Mouse (Mus musculus): ENCODE measurements around the gene BC048403.

The BC048403 gene

GRCm38 (mm10) chr10:121739548-121740505 is at the start of gene BC048403:
BC048403 (plus strand) TSS chr10:121739937.
- DNase-seq (ENCODE audit: low spot score in 2 of 2) = peak; percentile 87 to 89

GRCm38 (mm10) chr10:121692944-121693579 is 46.7 kb upstream of the BC048403 start:
- DNase-seq (ENCODE audit: low spot score in 2 of 2) = no peak

- no peak for DNase-seq (ENCODE audit: low spot score in 2 of 2)
These were observed 45.2 kb upstream of the BC048403 start for GRCm38 (mm10) chr10:121694567-121694966.

GRCm38 (mm10) chr10:121701296-121702248 is 38.2 kb upstream of the BC048403 start:
- peak in 1 of 2 experiments; percentile 57 for DNase-seq (ENCODE audit: low spot score in 2 of 2)

- DNase-seq (ENCODE audit: low spot score in 2 of 2) = no peak
These were observed 36.1 kb upstream of the BC048403 start for GRCm38 (mm10) chr10:121703619-121704018.

GRCm38 (mm10) chr10:121704871-121705270 is 34.9 kb upstream of the BC048403 start:
- no peak for DNase-seq (ENCODE audit: low spot score in 2 of 2)

GRCm38 (mm10) chr10:121705399-121706163 is 34.2 kb upstream of the BC048403 start:
- DNase-seq (ENCODE audit: low spot score in 2 of 2) = no peak

- DNase-seq (ENCODE audit: low spot score in 2 of 2) = no peak
These were observed 22.9 kb upstream of the BC048403 start for GRCm38 (mm10) chr10:121716862-121717261.

- no peak for DNase-seq (ENCODE audit: low spot score in 2 of 2)
These were observed 20.7 kb upstream of the BC048403 start for GRCm38 (mm10) chr10:121718896-121719585.

GRCm38 (mm10) chr10:121720701-121721100 is 19.0 kb upstream of the BC048403 start:
- no peak for DNase-seq (ENCODE audit: low spot score in 2 of 2)

- DNase-seq (ENCODE audit: low spot score in 2 of 2) = no peak
These were observed 13.2 kb upstream of the BC048403 start for GRCm38 (mm10) chr10:121726505-121726904.

GRCm38 (mm10) chr10:121727151-121727550 is 12.6 kb upstream of the BC048403 start:
- DNase-seq (ENCODE audit: low spot score in 2 of 2) = no peak

- no peak for DNase-seq (ENCODE audit: low spot score in 2 of 2)
These were observed 11.5 kb upstream of the BC048403 start for GRCm38 (mm10) chr10:121728226-121728625.

GRCm38 (mm10) chr10:121731048-121731725 is 8.6 kb upstream of the BC048403 start:
- DNase-seq (ENCODE audit: low spot score in 2 of 2) = no peak

GRCm38 (mm10) chr10:121732542-121732941 is 7.2 kb upstream of the BC048403 start:
- no peak for DNase-seq (ENCODE audit: low spot score in 2 of 2)

- DNase-seq (ENCODE audit: low spot score in 2 of 2) = no peak
These were observed 2.5 kb upstream of the BC048403 start for GRCm38 (mm10) chr10:121737256-121737655.

GRCm38 (mm10) chr10:121742336-121742735 is 2.6 kb downstream of the BC048403 start:
- no peak for DNase-seq (ENCODE audit: low spot score in 2 of 2)

GRCm38 (mm10) chr10:121750175-121750574 is 10.4 kb downstream of the BC048403 start:
- DNase-seq (ENCODE audit: low spot score in 2 of 2) = peak; percentile 71 to 76

GRCm38 (mm10) chr10:121754237-121754636 is 14.5 kb downstream of the BC048403 start:
- no peak for DNase-seq (ENCODE audit: low spot score in 2 of 2)

- DNase-seq (ENCODE audit: low spot score in 2 of 2) = no peak
These were observed 16.1 kb downstream of the BC048403 start for GRCm38 (mm10) chr10:121755822-121756221.

Data from frontal cortex, postnatal 36 days (tissue).